In the genomic region with DNA sequence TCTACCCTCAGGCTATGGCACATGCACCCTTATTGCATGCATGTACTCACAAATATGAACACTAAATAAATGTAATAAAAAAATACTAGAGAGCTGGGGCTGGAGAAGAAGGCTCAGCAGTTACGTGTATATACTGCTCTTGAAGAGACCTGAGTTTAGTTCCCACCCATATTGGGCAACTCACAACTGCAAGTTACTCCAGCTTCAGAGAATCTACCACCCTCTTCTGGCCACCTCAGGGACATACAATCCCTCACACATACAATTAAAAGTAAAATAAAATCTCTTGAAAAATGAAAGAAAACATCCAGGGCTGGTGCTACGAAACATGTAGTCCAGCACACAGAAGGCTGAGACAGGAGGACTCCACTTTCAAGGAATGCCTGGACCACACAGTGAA, we compare ENCODE assay signal across 16 mouse cellular contexts. TPM values are rescaled to one million over a fixed set of nuclear protein-coding genes. Genes with fewer than 3 reads are reported as not detected.
DNase-seq lines count a peak whose midpoint lies in the region; ATAC-seq and TF ChIP-seq lines count a peak whose summit lies in the region.
"Had no signal": no experiment of that assay in that cellular context is flagged by ENCODE, and none has a peak within 500 bp of the region (broad histone marks: within the 10 kb centered on the region; RNA-seq: fewer than 3 reads in every experiment).

No protein-coding gene starts in this region.

- H3K9ac ChIP-seq in hindbrain, postnatal 0 days (replicated peaks; ENCODE audit: low read length): no peak overlapping the region
- no peak overlapping the region for H3K9ac ChIP-seq in hindbrain, embryonic 13.5 days
- H3K9ac ChIP-seq in embryonic facial prominence, embryonic 14.5 days (ENCODE audit: low read depth, low read length): no peak overlapping the region
- H3K9ac ChIP-seq: heart, embryonic 12.5 days; liver, embryonic 15.5 days had no signal

- no peaks in the 10 kb centered on the region for H3K27me3 ChIP-seq in hindbrain, postnatal 0 days (ENCODE audit: insufficient read depth, low read length)
- H3K27me3 ChIP-seq in hindbrain, embryonic 13.5 days: no peaks in the 10 kb centered on the region
- H3K27me3 ChIP-seq in embryonic facial prominence, embryonic 14.5 days (replicated peaks; ENCODE audit: control insufficient read depth, insufficient read depth, low read length): no peaks in the 10 kb centered on the region
- H3K27me3 ChIP-seq: heart, embryonic 12.5 days; liver, embryonic 15.5 days had no signal

- no peaks in the 10 kb centered on the region for H3K4me1 ChIP-seq in hindbrain, postnatal 0 days (ENCODE audit: insufficient read depth, low read length)
- no peaks in the 10 kb centered on the region for H3K4me1 ChIP-seq in hindbrain, embryonic 13.5 days (replicated peaks)
- H3K4me1 ChIP-seq in embryonic facial prominence, embryonic 14.5 days (ENCODE audit: control insufficient read depth, insufficient read depth, low read length): no peaks in the 10 kb centered on the region

- H3K4me3 ChIP-seq in hindbrain, postnatal 0 days (ENCODE audit: low read length): no peak overlapping the region
- H3K4me3 ChIP-seq in hindbrain, embryonic 13.5 days: no peak overlapping the region
- H3K4me3 ChIP-seq in embryonic facial prominence, embryonic 14.5 days (ENCODE audit: low read depth, low read length): no peak overlapping the region
- H3K4me3 ChIP-seq: heart, embryonic 12.5 days; liver, embryonic 15.5 days had no signal

- no peak overlapping the region for H3K27ac ChIP-seq in hindbrain, postnatal 0 days
- no peak overlapping the region for H3K27ac ChIP-seq in hindbrain, embryonic 13.5 days
- no peak overlapping the region for H3K27ac ChIP-seq in embryonic facial prominence, embryonic 14.5 days (replicated peaks; ENCODE audit: low read depth, low read length)
- H3K27ac ChIP-seq: liver, embryonic 15.5 days had no signal

- no peak for DNase-seq in hindbrain, postnatal 0 days (ENCODE audit: low spot score)
- DNase-seq in thymus, postnatal 4 days: peak; percentile 25
- no peak for DNase-seq in thymus, postnatal 10 days (ENCODE audit: low spot score in 2 of 2)
- peak; percentile 34 for DNase-seq in embryonic facial prominence, embryonic 14.5 days (ENCODE audit: low spot score)
- DNase-seq in cerebellum, adult 11 months: no peak
- DNase-seq in kidney, adult 11 months: no peak
- DNase-seq: cerebellum, postnatal 10 days; midbrain, embryonic 14.5 days had no signal

- H3K36me3 ChIP-seq in hindbrain, postnatal 0 days (ENCODE audit: insufficient read depth, low read length): peaks cover 15% of the 10 kb centered on the region; the same call in 1 of the 2 replicates
- H3K36me3 ChIP-seq in hindbrain, embryonic 13.5 days: peaks cover 46% of the 10 kb centered on the region
- H3K36me3 ChIP-seq in embryonic facial prominence, embryonic 14.5 days (ENCODE audit: control insufficient read depth, insufficient read depth, low read length): peaks cover 38% of the 10 kb centered on the region

- peak; percentile 34 for TF ChIP-seq CTCF in hindbrain, postnatal 0 days (IDR thresholded peaks at IDR 0.05; ENCODE audit: low read depth)

- no peak overlapping the region for H3K4me2 ChIP-seq in hindbrain, postnatal 0 days (ENCODE audit: low read depth, low read length)
- no peak overlapping the region for H3K4me2 ChIP-seq in hindbrain, embryonic 13.5 days
- H3K4me2 ChIP-seq in embryonic facial prominence, embryonic 14.5 days (ENCODE audit: low read depth, low read length): no peak overlapping the region
- H3K4me2 ChIP-seq: heart, embryonic 12.5 days; liver, embryonic 15.5 days had no signal

- no peak for ATAC-seq in hindbrain, postnatal 0 days
- no peak for ATAC-seq in hindbrain, embryonic 13.5 days (ENCODE audit: low FRiP score)
- ATAC-seq in embryonic facial prominence, embryonic 14.5 days (ENCODE audit: low read depth): peak; percentile 30; the same call in 1 of the 2 replicates
- ATAC-seq in cerebellum, adult (ENCODE audit: insufficient number of reproducible peaks, low FRiP score, low TSS enrichment): no peak
- ATAC-seq: intestine, embryonic 16.5 days had no signal

- H3K9me3 ChIP-seq in hindbrain, postnatal 0 days (ENCODE audit: low read length): no peaks in the 10 kb centered on the region
- H3K9me3 ChIP-seq in hindbrain, embryonic 13.5 days: no peaks in the 10 kb centered on the region
- H3K9me3 ChIP-seq in embryonic facial prominence, embryonic 14.5 days (ENCODE audit: control insufficient read depth, low read length): no peaks in the 10 kb centered on the region
- H3K9me3 ChIP-seq: G1E; heart, embryonic 12.5 days; liver, embryonic 15.5 days had no signal

- WGBS in hindbrain, postnatal 0 days: 85% methylated on average over 2 of the region's 2 CpGs
- 88% methylated on average over 2 of the region's 2 CpGs for WGBS in hindbrain, embryonic 13.5 days
- 78% methylated on average over 2 of the region's 2 CpGs for WGBS in embryonic facial prominence, embryonic 14.5 days

RNA-seq across cellular contexts. Expression of gene Upk1a, which starts 1.8 kb away (rescaled TPM):
- total RNA-seq in hindbrain, postnatal 0 days (2014; rRNA removed): 0.14 and 0.99 TPM in 2 replicates
- polyA plus RNA-seq in hindbrain, postnatal 0 days (2015; fragmentation: Nextera tagmentation; extraction: Ambion mirVana): 0.62 and 0.99 TPM in 2 replicates
- 0.49 and 0.63 TPM in 2 replicates for polyA plus RNA-seq in hindbrain, embryonic 13.5 days (2015; fragmentation: Nextera tagmentation; extraction: Ambion mirVana)
- polyA plus RNA-seq in embryonic facial prominence, embryonic 14.5 days (2014; fragmentation: Nextera tagmentation; extraction: Ambion mirVana): 0.39 and 0.47 TPM in 2 replicates

RNA-seq across cellular contexts. Expression of gene Cox6b1, which starts 11.5 kb away (rescaled TPM):
- 352 and 389 TPM in 2 replicates for total RNA-seq in hindbrain, postnatal 0 days (2014; rRNA removed)
- 1,552 and 1,572 TPM in 2 replicates for polyA plus RNA-seq in hindbrain, postnatal 0 days (2015; fragmentation: Nextera tagmentation; extraction: Ambion mirVana)
- 1,107 TPM in 2 replicates for polyA plus RNA-seq in hindbrain, embryonic 13.5 days (2015; fragmentation: Nextera tagmentation; extraction: Ambion mirVana)
- 860 and 1,015 TPM in 2 replicates for polyA plus RNA-seq in embryonic facial prominence, embryonic 14.5 days (2014; fragmentation: Nextera tagmentation; extraction: Ambion mirVana)

RNA-seq across cellular contexts. Expression of gene Zbtb32, which starts 15.7 kb away (rescaled TPM):
- total RNA-seq in hindbrain, postnatal 0 days (2014; rRNA removed): not detected in 2 replicates
- 0.18 and 0.23 TPM in 2 replicates for polyA plus RNA-seq in hindbrain, postnatal 0 days (2015; fragmentation: Nextera tagmentation; extraction: Ambion mirVana)
- polyA plus RNA-seq in hindbrain, embryonic 13.5 days (2015; fragmentation: Nextera tagmentation; extraction: Ambion mirVana): 0.21 and 0.25 TPM in 2 replicates
- polyA plus RNA-seq in embryonic facial prominence, embryonic 14.5 days (2014; fragmentation: Nextera tagmentation; extraction: Ambion mirVana): 0.26 and 0.45 TPM in 2 replicates
- total RNA-seq: layer of hippocampus, postnatal 25 days had no signal

RNA-seq across cellular contexts. Expression of gene Etv2, which starts 21.2 kb away (rescaled TPM):
- total RNA-seq in hindbrain, postnatal 0 days (2014; rRNA removed): not detected in 2 replicates
- not detected in 2 replicates for polyA plus RNA-seq in hindbrain, postnatal 0 days (2015; fragmentation: Nextera tagmentation; extraction: Ambion mirVana)
- not detected in 2 replicates for polyA plus RNA-seq in hindbrain, embryonic 13.5 days (2015; fragmentation: Nextera tagmentation; extraction: Ambion mirVana)
- polyA plus RNA-seq in embryonic facial prominence, embryonic 14.5 days (2014; fragmentation: Nextera tagmentation; extraction: Ambion mirVana): not detected in 2 replicates
- total RNA-seq: adrenal gland, postnatal 4 days; G1E; layer of hippocampus, postnatal 25 days had no signal
- polyA plus RNA-seq: G1E; intestine, embryonic 16.5 days; liver, embryonic 15.5 days; midbrain, embryonic 14.5 days had no signal

RNA-seq across cellular contexts. Expression of gene Kmt2b, which starts 25.9 kb away (rescaled TPM):
- 27.1 and 36.7 TPM in 2 replicates for total RNA-seq in hindbrain, postnatal 0 days (2014; rRNA removed)
- 6.7 and 7.1 TPM in 2 replicates for polyA plus RNA-seq in hindbrain, postnatal 0 days (2015; fragmentation: Nextera tagmentation; extraction: Ambion mirVana)
- polyA plus RNA-seq in hindbrain, embryonic 13.5 days (2015; fragmentation: Nextera tagmentation; extraction: Ambion mirVana): 10.7 and 11.3 TPM in 2 replicates
- 11.7 and 13.3 TPM in 2 replicates for polyA plus RNA-seq in embryonic facial prominence, embryonic 14.5 days (2014; fragmentation: Nextera tagmentation; extraction: Ambion mirVana)

Comparison
In these comparisons a context has a peak if more than half of its experiments do, and no peak if none do; other contexts are left out.
1. DNase-seq: peak in thymus, postnatal 4 days (single experiment) and embryonic facial prominence, embryonic 14.5 days (single experiment); none in hindbrain, postnatal 0 days (single experiment), thymus, postnatal 10 days (0 of 2), cerebellum, adult 11 months (single experiment) and kidney, adult 11 months (single experiment).